Mouse (Mus musculus) spleen, embryonic (tissue): ENCODE measurements at regions not wholly inside any gene's neighbourhood (a gene's known extent, or its start where the extent isn't known, plus 50 kb on each side); places are given as distances from the start of the nearest gene placed in this dataset.

Experiments used
- CTCF ChIA-PET: fragments of 350-600 bp; sonication (Branson Sonifier 250); formaldehyde crosslinking; loops from one replicate; lab custom pipeline; 2022; lab: Charles Lee

- CTCF ChIA-PET: no interaction called here
Measured at GRCm38 (mm10) chr8:6010712-6011111, 905.6 kb upstream of the Slc10a2 start.

GRCm38 (mm10) chr8:6002612-6003011 is 897.5 kb upstream of the Slc10a2 start:
- CTCF ChIA-PET: no interaction called here

GRCm38 (mm10) chr8:5994846-5995245 is 889.7 kb upstream of the Slc10a2 start:
- CTCF ChIA-PET: no interaction called here

GRCm38 (mm10) chr8:5965403-5966015 is 860.4 kb upstream of the Slc10a2 start:
- CTCF ChIA-PET: no interaction called here

GRCm38 (mm10) chr8:5964299-5964698 is 859.1 kb upstream of the Slc10a2 start:
- CTCF ChIA-PET: no interaction called here

- CTCF ChIA-PET: no interaction called here
Measured at GRCm38 (mm10) chr8:5938057-5938456, 832.9 kb upstream of the Slc10a2 start.

- CTCF ChIA-PET: no interaction called here
Measured at GRCm38 (mm10) chr8:5918136-5918535, 813.0 kb upstream of the Slc10a2 start.
